Mouse (Mus musculus): ENCODE results near the gene Ccng1.

Ccng1 gene

DNA sequence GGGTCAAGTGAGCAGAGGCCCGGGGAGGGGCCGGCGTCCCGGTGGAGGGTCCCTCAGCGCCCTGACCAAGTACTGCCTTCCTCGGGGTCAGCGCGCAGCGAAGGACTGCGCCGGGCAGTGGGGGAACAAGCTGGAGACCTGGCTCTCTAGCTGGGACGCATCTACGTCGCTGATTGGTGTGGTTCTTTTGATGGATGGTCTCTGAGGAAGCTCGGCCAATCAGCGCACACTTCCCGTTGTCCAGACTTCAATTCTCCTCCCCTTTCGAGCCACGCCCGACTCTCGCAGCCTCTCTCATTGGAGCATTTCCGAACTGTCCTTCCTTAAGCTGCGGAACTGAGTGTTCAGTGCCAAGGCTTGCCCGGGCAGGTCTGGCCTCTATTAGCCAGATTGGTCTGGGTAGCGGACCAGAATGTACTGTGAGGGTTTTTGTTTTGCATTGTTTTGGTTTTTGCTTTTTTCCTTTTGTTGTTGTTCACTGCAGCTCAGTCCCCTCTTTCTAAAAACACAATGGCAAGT is at the start of gene Ccng1:
Gene Ccng1, minus strand, starts transcription at position 203 of the 519 bp plus-strand sequence.
- peak; percentile 100 for DNase-seq

DNA sequence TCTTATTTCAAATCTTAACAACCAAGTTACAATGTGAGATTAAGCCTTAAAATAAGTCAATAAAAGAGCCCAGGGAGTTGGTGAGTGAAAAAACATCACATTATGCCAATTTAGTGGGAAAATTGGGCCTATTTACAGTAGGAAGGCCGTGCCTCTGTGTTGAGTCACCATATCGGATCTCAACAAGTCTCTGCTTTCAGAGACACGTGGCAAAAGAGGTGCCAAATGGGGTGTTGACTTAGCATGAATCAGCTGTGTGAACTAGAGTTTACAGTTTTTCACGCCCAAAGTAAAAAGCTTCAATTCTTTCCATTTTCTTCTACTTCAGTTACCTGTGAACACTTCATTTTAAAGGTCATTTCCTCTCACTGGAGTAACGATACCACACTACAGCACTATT is 35.2 kb upstream of the Ccng1 start:
- DNase-seq = no peak

GRCm38 (mm10) chr11:40789701-40790100 is 34.6 kb upstream of the Ccng1 start:
- no peak for DNase-seq

GRCm38 (mm10) chr11:40786900-40787299 is 31.8 kb upstream of the Ccng1 start:
- DNase-seq = no peak

DNA sequence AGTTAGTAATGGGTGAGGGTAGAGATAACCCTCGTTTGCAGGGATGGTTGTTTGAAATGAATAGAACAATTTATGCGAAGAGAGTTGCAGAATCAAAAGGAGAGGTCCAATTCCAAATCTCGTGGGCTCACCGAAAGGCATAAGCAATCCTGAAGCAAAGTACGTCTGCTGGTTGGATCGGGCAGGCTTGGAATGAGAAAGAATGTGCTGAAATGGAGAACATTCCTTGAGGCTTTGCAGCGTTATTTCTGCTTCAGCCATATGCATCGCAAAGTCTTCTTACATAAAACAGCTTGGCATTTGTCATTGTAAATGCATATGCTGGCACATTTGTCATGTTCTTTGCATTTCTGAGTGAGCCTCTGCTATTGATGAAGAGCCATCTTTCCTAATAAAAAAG is 29.2 kb upstream of the Ccng1 start:
- no peak for DNase-seq

- DNase-seq = no peak
Measured at GRCm38 (mm10) chr11:40783346-40783745, 28.2 kb upstream of the Ccng1 start.

GRCm38 (mm10) chr11:40781857-40782256 is 26.7 kb upstream of the Ccng1 start:
- no peak for DNase-seq

- no peak for DNase-seq
Measured at GRCm38 (mm10) chr11:40775315-40776269, 20.5 kb upstream of the Ccng1 start.

DNA sequence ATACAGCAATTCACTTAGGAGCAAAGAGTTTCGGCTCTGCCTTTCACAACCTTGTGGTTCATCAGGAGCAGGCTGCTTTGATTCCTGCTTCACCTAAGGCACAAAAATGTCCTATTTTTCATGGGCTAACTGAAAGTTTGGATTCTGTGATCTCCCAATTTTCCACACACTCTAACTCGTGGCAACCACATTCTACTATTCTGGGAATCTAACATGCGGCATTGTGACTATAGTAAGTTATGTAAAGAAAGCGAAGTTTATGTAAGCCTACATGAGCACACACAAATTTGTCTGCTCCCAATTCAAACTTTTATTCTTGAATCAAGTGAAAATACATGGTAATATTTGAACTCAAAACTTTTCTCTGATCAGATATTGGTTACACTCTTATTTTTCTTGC is 9.6 kb upstream of the Ccng1 start:
- DNase-seq = no peak

GRCm38 (mm10) chr11:40763395-40763794 is 8.3 kb upstream of the Ccng1 start:
- DNase-seq = no peak

GRCm38 (mm10) chr11:40759896-40760295 is 4.8 kb upstream of the Ccng1 start:
- no peak for DNase-seq

- no peak for DNase-seq
Measured at GRCm38 (mm10) chr11:40755968-40756367, 857 bp upstream of the Ccng1 start.

GRCm38 (mm10) chr11:40754664-40755107 is 425 bp downstream of the Ccng1 start:
- DNase-seq = no peak

- DNase-seq = peak; percentile 93
Measured at GRCm38 (mm10) chr11:40753836-40754235, 1.3 kb downstream of the Ccng1 start.

DNA sequence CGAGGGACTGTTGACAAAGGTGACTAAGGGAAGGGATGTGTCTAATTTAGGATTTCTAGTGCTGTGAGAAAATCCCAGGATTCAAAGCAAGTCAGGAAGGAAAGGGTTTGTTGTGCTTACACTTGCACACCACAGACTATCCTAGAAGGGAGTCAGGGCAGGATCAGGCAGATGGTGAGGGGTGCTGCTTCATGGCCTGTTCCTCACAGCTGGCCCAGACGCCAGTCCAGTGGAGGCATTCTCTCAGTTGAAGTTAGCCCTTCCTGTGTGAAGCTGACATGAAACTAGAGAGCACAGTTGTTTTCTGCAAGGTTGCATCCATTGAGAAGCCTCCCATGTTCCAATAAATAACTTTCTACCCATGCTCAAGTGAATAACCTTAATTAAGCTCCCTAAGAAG is 7.4 kb downstream of the Ccng1 start:
- DNase-seq = no peak

GRCm38 (mm10) chr11:40746361-40746760 is 8.8 kb downstream of the Ccng1 start:
- no peak for DNase-seq

GRCm38 (mm10) chr11:40744348-40744747 is 10.8 kb downstream of the Ccng1 start:
- no peak for DNase-seq

GRCm38 (mm10) chr11:40741605-40742262 is 13.4 kb downstream of the Ccng1 start:
- peak; percentile 85 for DNase-seq

DNA sequence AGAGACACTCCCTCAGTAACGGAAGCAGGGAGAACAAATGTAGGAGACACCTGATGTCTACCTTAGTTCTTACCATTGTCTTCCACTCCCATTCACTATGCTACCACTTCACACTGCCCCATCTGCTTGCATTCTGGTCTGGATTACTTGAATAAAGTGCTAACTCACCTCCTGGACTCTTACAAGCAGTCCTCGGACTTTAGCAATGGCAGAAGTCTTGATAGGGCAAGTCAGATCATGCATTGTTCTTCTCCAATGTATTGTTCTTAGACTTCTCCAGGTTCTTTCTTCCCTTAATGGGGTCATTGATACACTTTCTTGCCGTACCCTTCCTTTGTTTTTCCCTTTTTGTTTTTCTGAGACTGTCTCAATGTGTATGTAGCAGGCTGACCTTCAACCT is 17.7 kb downstream of the Ccng1 start:
- DNase-seq = peak; percentile 82

- DNase-seq = no peak
Measured at GRCm38 (mm10) chr11:40734251-40734752, 20.8 kb downstream of the Ccng1 start.

GRCm38 (mm10) chr11:40733339-40734174 is 21.6 kb downstream of the Ccng1 start, which contains the start of the genes Hmmr and Nudcd2:
Gene Hmmr (minus strand): TSS chr11:40733422.
Gene Nudcd2 (plus strand): TSS chr11:40733667.
- peak; percentile 100 for DNase-seq

DNA sequence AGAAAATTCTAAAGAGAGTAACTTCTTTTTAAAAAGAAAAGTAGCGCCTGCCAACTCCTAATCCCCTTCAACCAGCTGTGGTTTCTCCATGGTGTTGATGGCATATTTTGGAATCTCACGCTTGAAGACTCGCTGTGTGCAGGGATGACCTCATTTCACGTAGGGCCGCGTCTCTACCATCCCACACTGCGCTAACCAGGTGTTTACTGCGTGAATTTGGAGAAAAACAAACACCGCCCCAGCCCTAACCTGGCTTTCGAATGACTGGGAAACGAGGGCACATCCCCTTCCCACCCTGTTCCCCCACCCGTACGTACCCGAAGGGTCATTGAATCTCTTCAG is 22.1 kb downstream of the Ccng1 start:
- DNase-seq = no peak

DNA sequence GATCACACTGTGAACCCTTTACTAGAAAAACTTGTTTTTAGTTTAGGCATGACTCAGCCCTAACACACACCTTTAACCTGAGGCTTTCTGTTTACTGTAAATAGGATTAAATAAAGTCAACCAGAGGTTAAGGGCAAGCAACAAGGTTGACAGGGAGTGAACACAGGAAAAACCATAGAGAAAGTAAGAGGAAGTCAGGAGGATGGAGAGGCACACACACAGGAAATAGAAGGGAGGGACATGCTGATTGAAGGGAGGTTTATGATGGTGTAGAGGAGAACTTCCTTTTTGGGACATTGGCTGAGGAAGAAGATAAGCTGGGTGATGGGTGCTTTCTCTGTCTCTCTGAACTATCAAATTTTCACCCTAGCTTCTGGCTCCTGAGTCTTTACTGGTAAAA is 36.8 kb downstream of the Ccng1 start:
- DNase-seq = no peak
